Mouse (Mus musculus): Measurements from ENCODE around the gene Lrrc32. TPM values are rescaled to one million over a fixed set of nuclear protein-coding genes. Genes with fewer than 3 reads are reported as not detected.

The Lrrc32 gene
- polyA plus RNA-seq, 1 experiment, result 11.2 TPM

DNA sequence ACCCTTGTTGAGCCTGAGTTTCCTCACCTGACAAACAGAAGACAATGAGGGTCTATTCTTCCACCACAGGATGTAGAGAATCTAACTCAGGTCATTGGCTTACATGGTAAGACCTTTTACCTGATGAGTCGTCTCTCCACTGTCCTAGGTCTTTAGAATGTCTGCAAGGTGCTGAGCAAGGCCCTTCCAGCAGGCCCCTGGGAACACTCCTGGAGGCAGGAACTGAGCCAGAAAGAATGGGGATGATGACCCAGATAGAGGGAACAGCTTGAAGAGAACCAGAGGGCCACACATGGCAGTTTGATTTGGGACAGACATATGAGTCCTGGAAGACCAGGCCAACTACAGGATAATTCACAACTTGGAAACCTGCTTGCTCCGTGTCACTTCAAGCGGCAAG lies 53.2 kb downstream of the Lrrc32 start:
- Histone ChIP-seq H3K27ac (ENCODE audit: insufficient read depth, low read length) (no peak overlapping the region), H3K36me3 (ENCODE audit: control insufficient read depth, insufficient read depth, low read length) (no peaks in the 10 kb centered on the region), H3K27me3 (ENCODE audit: control insufficient read depth, insufficient read depth, low read length) (no peaks in the 10 kb centered on the region), H3K4me3 (ENCODE audit: extremely low read depth, insufficient read depth, insufficient read length) (no peak overlapping the region), H3K4me1 (ENCODE audit: control insufficient read depth, insufficient read depth, insufficient read length) (no peaks in the 10 kb centered on the region)
- 90% methylated on average over 3 of the region's 3 CpGs for WGBS
- DNase-seq (ENCODE audit: low read depth in 1 of 2, low spot score in 2 of 2), result no peak
- no peak for TF ChIP-seq CTCF (IDR thresholded peaks at IDR 0.05; ENCODE audit: extremely low read depth, insufficient read depth, insufficient read length, insufficient replicate concordance)
- TF ChIP-seq POLR2A (IDR thresholded peaks at IDR 0.05; ENCODE audit: low read depth, low read length), result no peak

DNA sequence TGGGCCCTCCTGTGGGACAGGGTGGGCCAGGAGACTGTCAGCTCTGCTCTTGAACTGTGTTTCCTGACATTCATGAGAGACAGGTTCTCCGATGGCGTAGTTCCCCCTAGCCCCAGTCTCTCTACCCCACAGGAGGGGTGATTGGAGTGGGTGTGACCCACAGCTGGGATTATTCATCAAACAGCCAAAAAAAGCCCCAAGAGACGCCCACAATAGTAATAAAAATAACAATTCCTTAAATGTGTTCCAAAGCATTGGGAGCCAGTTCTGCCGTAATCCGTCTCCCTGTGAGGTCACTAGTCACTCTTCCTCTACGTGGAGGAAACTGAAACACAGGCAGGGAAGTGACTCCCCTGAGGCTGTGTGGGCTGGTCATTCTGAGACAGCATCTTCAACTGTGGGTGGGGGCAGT lies 53.7 kb downstream of the Lrrc32 start:
- Histone ChIP-seq H3K36me3 (ENCODE audit: control insufficient read depth, insufficient read depth, low read length) (no peaks in the 10 kb centered on the region), H3K27ac (ENCODE audit: insufficient read depth, low read length) (no peak overlapping the region), H3K4me3 (ENCODE audit: extremely low read depth, insufficient read depth, insufficient read length) (no peak overlapping the region), H3K27me3 (ENCODE audit: control insufficient read depth, insufficient read depth, low read length) (no peaks in the 10 kb centered on the region), H3K4me1 (ENCODE audit: control insufficient read depth, insufficient read depth, insufficient read length) (no peaks in the 10 kb centered on the region)
- no peak for DNase-seq (ENCODE audit: low read depth in 1 of 2, low spot score in 2 of 2)
- whole genome bisulfite sequencing, result 71% methylated on average over 6 of the region's 6 CpGs
- TF ChIP-seq CTCF (IDR thresholded peaks at IDR 0.05; ENCODE audit: extremely low read depth, insufficient read depth, insufficient read length, insufficient replicate concordance) (no peak), POLR2A (IDR thresholded peaks at IDR 0.05; ENCODE audit: low read depth, low read length) (no peak)

DNA sequence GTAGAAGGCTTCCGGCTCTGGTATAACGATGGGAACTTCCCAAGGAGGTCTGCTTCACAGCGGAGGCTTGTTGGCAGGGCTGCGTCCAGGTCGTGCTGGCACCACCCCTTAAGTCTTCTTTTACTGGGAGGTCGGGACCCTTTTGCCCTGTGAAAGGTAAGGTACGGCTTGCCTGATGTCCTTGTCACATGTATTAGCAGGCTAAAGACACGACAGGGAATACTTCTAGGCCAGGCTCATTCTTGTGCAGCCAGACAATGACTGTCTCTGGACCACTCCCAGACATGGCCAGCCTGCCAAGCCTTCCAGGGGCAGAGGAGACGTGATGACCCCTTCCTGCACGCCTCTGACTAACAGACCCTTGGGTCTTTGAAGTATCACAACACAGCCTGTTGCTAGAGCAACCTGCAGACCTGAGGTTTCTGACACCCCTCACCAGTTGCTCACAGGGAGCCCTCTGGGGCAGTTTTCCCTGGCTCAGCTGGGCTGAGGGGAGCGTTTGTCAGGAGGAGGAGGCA lies 54.8 kb downstream of the Lrrc32 start:
- WGBS, result 84% methylated on average over 11 of the region's 11 CpGs
- H3K4me3 ChIP-seq (ENCODE audit: extremely low read depth, insufficient read depth, insufficient read length), result no peak overlapping the region
- H3K27me3 ChIP-seq (ENCODE audit: control insufficient read depth, insufficient read depth, low read length), result no peaks in the 10 kb centered on the region
- H3K27ac ChIP-seq (ENCODE audit: insufficient read depth, low read length), result no peak overlapping the region
- no peaks in the 10 kb centered on the region for H3K36me3 ChIP-seq (ENCODE audit: control insufficient read depth, insufficient read depth, low read length)
- no peak for DNase-seq (ENCODE audit: low read depth in 1 of 2, low spot score in 2 of 2)
- H3K4me1 ChIP-seq (ENCODE audit: control insufficient read depth, insufficient read depth, insufficient read length), result no peaks in the 10 kb centered on the region
- TF ChIP-seq POLR2A (IDR thresholded peaks at IDR 0.05; ENCODE audit: low read depth, low read length) (no peak), CTCF (IDR thresholded peaks at IDR 0.05; ENCODE audit: extremely low read depth, insufficient read depth, insufficient read length, insufficient replicate concordance) (no peak)

DNA sequence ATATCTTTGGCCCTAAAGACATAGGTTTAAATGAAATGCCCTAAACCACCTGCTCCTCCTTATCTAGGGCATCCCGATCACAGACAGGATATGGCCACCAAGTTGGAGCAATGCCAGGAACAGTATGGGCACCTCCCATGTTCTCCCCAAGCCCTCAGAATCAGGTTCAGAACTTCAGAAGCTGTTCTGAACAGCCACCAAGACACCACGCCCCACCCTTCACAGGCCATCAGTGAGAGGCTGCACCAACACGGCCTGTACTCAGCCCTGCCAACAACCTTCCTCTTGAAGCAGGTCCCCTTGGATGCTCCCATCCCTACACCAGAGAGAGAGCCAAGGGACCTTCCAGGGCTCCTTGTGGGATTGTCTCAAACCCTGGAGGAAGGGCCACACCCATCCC lies 55.5 kb downstream of the Lrrc32 start:
- no peaks in the 10 kb centered on the region for H3K27me3 ChIP-seq (ENCODE audit: control insufficient read depth, insufficient read depth, low read length)
- DNase-seq (ENCODE audit: low read depth in 1 of 2, low spot score in 2 of 2), result no peak
- H3K4me1 ChIP-seq (ENCODE audit: control insufficient read depth, insufficient read depth, insufficient read length), result no peaks in the 10 kb centered on the region
- no peak overlapping the region for H3K4me3 ChIP-seq (ENCODE audit: extremely low read depth, insufficient read depth, insufficient read length)
- WGBS, result 59% methylated on average over 3 of the region's 3 CpGs
- H3K27ac ChIP-seq (ENCODE audit: insufficient read depth, low read length), result no peak overlapping the region
- H3K36me3 ChIP-seq (ENCODE audit: control insufficient read depth, insufficient read depth, low read length), result no peaks in the 10 kb centered on the region
- no peak for TF ChIP-seq CTCF (IDR thresholded peaks at IDR 0.05; ENCODE audit: extremely low read depth, insufficient read depth, insufficient read length, insufficient replicate concordance)

DNA sequence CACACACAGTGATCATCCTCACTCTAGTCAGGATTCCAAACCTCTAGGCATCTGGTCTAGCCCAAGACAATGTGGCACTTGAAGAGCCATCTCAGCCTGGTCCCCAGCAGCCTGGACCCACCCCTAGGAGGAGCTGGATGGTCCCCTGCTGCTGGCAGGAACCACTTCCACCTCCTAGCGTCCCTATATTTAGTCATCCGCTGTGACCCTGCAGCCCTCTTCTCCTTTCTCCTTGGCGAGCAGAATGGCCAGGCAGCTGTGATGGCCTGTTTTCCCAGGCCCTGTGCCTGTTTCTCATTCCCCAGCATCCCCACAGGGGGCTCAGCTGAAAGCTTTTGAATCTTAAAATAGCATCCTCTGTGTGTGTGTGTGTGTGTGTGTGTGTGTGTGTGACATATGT lies 59.8 kb downstream of the Lrrc32 start:
- TF ChIP-seq POLR2A (IDR thresholded peaks at IDR 0.05; ENCODE audit: low read depth, low read length) (no peak), CTCF (IDR thresholded peaks at IDR 0.05; ENCODE audit: extremely low read depth, insufficient read depth, insufficient read length, insufficient replicate concordance) (no peak)
- no peak for DNase-seq (ENCODE audit: low read depth in 1 of 2, low spot score in 2 of 2)
- no peak overlapping the region for H3K27ac ChIP-seq (ENCODE audit: insufficient read depth, low read length)
- H3K4me3 ChIP-seq (ENCODE audit: extremely low read depth, insufficient read depth, insufficient read length), result no peak overlapping the region
- no peaks in the 10 kb centered on the region for H3K36me3 ChIP-seq (ENCODE audit: control insufficient read depth, insufficient read depth, low read length)
- no peaks in the 10 kb centered on the region for H3K27me3 ChIP-seq (ENCODE audit: control insufficient read depth, insufficient read depth, low read length)
- WGBS, result 27% methylated on average over 3 of the region's 3 CpGs
- no peaks in the 10 kb centered on the region for H3K4me1 ChIP-seq (ENCODE audit: control insufficient read depth, insufficient read depth, insufficient read length)

GRCm38 (mm10) chr7:98550596-98550995 lies 61.5 kb downstream of the Lrrc32 start:
- TF ChIP-seq CTCF (IDR thresholded peaks at IDR 0.05; ENCODE audit: extremely low read depth, insufficient read depth, insufficient read length, insufficient replicate concordance), result no peak
- TF ChIP-seq POLR2A (IDR thresholded peaks at IDR 0.05; ENCODE audit: low read depth, low read length), result no peak
- 14% methylated on average over 2 of the region's 2 CpGs for WGBS
- Histone ChIP-seq H3K27ac (ENCODE audit: insufficient read depth, low read length) (no peak overlapping the region), H3K36me3 (ENCODE audit: control insufficient read depth, insufficient read depth, low read length) (no peaks in the 10 kb centered on the region), H3K4me1 (ENCODE audit: control insufficient read depth, insufficient read depth, insufficient read length) (no peaks in the 10 kb centered on the region), H3K27me3 (ENCODE audit: control insufficient read depth, insufficient read depth, low read length) (no peaks in the 10 kb centered on the region), H3K4me3 (ENCODE audit: extremely low read depth, insufficient read depth, insufficient read length) (no peak overlapping the region)
- DNase-seq (ENCODE audit: low read depth in 1 of 2, low spot score in 2 of 2), result no peak

- no peak overlapping the region for H3K27ac ChIP-seq (ENCODE audit: insufficient read depth, low read length)
- no peak for DNase-seq (ENCODE audit: low read depth in 1 of 2, low spot score in 2 of 2)
- H3K4me1 ChIP-seq (ENCODE audit: control insufficient read depth, insufficient read depth, insufficient read length), result no peaks in the 10 kb centered on the region
- TF ChIP-seq CTCF (IDR thresholded peaks at IDR 0.05; ENCODE audit: extremely low read depth, insufficient read depth, insufficient read length, insufficient replicate concordance) (no peak), POLR2A (IDR thresholded peaks at IDR 0.05; ENCODE audit: low read depth, low read length) (no peak)
- no peaks in the 10 kb centered on the region for H3K27me3 ChIP-seq (ENCODE audit: control insufficient read depth, insufficient read depth, low read length)
- H3K36me3 ChIP-seq (ENCODE audit: control insufficient read depth, insufficient read depth, low read length), result no peaks in the 10 kb centered on the region
- H3K4me3 ChIP-seq (ENCODE audit: extremely low read depth, insufficient read depth, insufficient read length), result no peak overlapping the region
- 91% methylated on average over 3 of the region's 3 CpGs for WGBS
These were observed 62.0 kb downstream of the Lrrc32 start for GRCm38 (mm10) chr7:98551041-98551440.

Other genes starting within 250 kb of the Lrrc32 start
- 6.2 and 8.6 TPM in 2 replicates for gene Acer3, start 168.1 kb upstream of the Lrrc32 start, polyA plus RNA-seq (2012; rRNA removed)
- 9.4 and 12.0 TPM in 2 replicates for gene Tsku, start 128.0 kb upstream of the Lrrc32 start, polyA plus RNA-seq (2012; rRNA removed)
- gene Gucy2d, start 48.9 kb upstream of the Lrrc32 start, polyA plus RNA-seq (2012; rRNA removed), result not detected in 2 replicates
- 14.3 and 14.8 TPM in 2 replicates for gene Emsy, start 167.5 kb downstream of the Lrrc32 start, polyA plus RNA-seq (2012; rRNA removed)
- gene Thap12, start 213.8 kb downstream of the Lrrc32 start, polyA plus RNA-seq (2012; rRNA removed), result 4.2 and 5.0 TPM in 2 replicates